Mouse (Mus musculus) heart, adult 9 months (tissue): ENCODE measurements around the gene Cryzl1.

Source experiments
- DNase-seq, 2 experiments: peaks; one replicate each; pipeline ENCODE4 v3.0.0; 2022; ENCODE audit warnings: low spot score in 2 of 2

Cryzl1 gene

DNA sequence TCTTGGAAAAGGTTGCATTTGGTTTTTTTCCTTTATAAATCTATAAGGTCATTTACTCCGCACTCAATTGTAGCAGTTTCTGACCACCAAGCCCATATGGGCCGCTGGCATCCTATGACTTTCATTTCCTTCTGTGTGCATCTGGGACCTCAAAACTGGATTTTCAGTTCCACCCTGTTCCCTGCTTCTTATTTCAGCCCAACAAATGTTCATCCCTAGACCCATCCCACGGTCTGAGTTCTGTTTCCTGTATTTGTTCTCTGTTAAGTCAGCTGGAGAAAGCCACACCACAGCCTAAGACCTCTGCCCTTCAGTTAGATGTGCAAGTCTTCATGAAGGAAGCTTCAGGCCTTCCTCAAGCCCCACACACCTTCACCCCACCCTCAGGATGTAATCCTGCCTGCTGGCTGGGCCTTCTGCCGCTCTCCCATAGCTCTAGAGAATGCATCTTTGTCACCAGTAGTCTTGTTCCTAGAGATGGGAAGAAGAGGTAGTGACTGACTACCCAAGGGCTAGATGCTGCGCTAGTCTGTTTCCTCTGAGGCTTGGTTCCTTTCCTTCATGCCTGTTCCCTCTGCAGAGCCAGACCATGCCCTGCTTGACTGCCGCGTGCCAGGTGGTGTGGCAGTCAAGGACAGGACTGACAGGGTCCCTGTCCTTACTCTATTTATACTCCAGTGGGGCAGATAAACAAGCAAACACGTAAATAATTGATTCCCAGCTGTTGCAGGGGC is 11.6 kb upstream of the Cryzl1 start:
- DNase-seq, result peak in 1 of 2 experiments; percentile 54

DNA sequence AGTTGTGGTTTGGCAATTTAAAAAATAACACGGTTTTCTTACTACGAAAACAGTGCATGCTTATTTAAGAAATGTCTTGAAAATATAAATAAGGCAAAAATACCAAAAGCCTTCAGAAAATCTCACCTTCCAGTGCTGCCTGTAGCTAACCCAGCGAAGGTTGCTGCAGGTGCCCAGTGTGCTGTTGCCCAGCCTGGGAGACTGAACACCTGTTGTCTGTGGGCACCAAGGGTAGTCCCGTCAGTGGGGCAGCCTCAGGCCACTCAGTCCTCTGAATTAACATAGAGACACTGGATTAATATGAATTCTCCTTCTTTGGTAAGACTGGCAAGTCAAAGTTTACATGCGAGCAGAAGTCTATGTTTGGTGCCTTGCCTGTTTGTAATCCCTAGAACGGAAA is 9.7 kb upstream of the Cryzl1 start:
- DNase-seq, result no peak

DNA sequence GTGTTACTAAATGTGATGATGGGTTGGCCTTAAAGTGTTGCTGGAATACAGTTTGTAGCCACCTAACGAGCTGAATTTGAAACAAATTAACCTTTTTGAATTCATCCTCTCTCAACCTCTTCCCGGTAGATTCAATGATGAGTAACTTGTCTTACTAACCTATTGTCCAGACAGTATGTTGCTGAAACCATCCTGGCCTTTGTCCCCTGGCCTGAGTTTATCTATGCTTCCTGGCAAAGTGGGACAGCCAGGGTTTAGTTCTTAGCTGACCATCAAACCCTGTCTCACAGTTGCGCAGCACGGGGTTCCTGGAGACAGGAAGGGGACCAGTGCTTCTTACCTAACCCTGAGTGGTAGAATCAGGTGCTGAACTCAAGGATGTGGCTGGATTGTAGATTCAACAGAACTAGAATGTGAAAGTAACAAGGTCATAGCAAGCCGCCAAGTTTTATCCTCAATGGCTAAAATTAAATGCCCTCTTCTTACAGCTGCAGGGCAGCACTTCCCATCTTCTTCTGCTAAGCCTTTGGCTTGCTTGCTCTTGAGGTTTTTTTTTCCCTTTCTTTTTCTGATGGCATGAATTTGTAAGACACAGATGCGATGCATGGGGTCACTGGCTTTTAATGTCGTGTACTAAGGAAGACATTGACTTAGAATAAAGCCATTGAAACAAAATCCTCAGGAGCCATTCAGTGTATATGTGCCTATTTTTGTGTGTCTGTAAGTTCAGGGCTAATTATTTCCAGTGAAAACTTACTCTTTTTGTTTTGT is 7.5 kb upstream of the Cryzl1 start:
- no peak for DNase-seq

DNA sequence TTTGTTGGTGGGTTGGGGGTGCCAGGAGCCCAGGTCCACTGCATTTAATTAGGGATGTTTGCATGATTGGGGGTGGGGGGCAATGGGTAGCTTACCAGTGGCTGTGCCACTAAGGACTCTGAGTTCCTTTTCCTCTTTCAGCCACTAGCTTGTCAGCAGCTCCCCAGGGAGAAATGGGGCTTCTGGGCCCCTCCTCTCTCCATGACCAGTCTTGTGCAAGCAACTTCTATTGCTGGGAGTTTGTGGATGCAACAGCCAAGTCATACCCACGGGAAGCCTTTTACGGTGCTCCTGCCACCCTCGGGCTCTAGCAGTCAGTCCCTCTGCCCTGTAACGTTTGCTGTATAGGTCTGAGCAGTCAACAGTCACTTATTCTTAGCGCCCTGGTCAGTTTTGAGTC is 6.0 kb upstream of the Cryzl1 start:
- DNase-seq, result peak; percentile 51 to 61

DNA sequence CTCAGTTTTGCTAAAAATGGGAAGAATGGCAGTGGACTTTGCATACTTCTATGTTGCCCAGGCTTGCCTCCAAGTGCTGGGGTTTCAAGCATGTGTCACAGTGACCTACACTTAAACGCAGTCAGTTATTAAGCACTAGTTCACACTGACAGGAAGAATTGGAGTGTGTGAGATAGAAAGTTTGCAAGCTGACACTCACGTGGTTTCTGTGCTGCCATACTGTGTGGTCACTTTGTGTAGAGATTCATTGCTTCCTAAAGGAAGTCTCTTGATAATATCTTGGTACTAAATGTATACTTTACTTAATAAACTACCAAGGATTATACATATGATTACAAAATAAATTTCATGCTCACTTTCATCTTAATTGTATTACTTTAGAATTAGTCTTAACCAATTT is 4.0 kb upstream of the Cryzl1 start:
- DNase-seq, result no peak

DNA sequence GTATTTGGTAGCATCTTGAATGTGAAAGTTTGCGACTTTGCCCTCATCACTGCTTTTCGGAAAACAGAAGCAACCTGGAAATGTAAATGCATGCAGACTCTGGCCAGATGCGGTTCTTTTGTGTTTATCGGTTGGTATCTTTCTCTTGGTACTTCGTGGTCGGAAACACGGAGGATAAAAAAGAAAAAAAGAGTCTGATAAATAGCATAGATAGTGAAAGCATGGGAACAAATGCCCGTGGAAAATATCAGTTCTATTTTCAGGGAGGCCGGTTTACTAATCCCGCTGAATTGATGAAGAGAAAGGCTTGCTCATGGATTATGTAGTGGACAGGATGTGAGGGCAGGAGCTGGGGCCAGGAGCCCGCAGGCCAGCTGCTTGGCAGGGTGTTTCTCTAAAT is 1.7 kb upstream of the Cryzl1 start:
- DNase-seq, result peak in 1 of 2 experiments; percentile 35

DNA sequence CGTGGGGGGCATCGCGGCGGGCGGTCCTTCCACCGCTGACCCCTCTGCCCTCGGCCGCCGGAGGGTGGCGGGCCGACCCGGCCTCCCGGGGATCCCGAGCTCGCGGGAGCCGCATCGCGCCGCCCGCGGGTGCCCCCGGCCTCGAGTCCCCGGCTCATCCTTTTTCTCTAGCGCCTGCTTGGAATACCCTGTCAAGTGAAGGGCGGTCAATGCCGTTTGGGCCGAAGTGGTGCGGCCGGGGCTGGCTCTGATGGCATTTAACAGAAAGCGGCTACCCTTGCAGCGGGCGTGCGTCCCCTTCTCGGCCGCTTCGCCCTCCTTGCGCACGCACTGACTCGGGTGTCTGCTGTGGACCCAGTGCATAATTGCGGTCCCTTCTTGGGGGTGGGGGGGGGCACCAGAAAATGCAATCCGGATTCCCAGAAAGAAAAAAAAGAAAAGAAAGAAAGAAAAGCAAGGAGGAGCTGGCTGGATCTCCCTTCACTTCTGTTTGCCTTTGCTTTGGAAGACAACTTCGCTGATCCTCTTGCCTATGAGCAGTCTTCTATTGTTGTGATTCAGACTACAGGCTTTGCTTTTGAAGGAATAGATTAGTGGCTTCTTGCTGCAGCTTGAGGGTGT is 1.2 kb upstream of the Cryzl1 start:
- DNase-seq, result peak in 1 of 2 experiments; percentile 32

DNA sequence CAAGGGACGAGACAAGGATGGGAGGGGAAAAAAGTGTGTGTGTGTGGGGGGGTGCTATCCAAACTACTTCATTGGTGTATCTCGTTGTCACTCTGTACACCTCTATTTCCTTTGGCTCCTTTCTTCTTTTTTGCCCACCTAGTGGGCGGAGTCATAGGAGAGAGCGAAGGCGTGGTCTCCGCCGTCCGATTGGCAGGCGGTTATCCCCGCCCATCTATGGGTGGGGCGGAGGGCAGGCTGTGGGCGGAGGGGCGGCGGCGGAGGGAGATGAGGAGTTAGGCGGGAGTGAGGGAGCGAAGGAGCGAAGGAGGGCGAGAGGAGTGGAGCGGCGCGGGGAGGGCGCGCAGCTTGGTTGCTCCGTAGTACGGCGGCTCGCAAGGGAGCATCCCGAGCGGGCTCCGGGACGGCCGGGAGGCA is 299 bp upstream of the Cryzl1 start, which contains the start of gene Itsn1:
Gene Itsn1 (plus strand): TSS at position 216 of the 417 bp plus-strand sequence.
- peak; percentile 97 to 98 for DNase-seq

DNA sequence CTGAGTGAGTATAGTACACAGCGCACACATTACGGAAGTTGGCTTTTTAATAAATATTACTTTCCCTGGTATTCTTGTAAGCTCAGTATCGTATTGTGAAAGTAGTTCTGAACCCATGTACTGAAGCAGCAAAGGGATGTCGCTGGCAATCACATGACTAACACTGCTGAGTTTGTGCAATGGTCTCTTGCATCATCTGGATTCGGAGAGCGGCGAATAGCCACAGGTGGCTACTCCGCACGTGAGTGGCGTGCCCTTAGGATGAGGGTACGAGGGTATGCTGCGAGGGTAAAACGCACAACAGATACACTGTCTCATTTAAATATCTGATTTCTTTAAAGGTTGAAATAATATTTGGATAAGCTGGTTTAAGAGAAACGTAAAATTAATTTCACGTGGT is 1.3 kb downstream of the Cryzl1 start:
- no peak for DNase-seq

DNA sequence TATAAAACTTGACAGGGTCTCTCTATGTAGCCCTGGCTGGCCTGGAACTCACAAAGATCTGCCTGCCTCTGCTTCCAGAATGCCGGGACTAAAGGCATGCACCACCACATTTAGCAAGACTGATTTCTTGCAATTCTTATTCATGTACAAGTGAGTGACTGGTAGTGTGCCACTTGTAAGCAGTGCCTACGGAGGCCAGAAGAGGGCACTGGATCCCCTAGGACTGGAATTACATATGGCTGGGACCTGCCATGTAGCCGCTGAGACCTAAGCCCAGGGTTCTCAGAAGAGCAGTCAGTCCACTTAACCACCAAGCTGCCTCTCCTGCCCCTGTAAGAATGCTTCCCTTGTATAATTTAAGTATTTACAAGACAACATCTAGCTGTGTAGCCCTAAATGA is 4.5 kb downstream of the Cryzl1 start:
- DNase-seq, result peak in 1 of 2 experiments; percentile 66

DNA sequence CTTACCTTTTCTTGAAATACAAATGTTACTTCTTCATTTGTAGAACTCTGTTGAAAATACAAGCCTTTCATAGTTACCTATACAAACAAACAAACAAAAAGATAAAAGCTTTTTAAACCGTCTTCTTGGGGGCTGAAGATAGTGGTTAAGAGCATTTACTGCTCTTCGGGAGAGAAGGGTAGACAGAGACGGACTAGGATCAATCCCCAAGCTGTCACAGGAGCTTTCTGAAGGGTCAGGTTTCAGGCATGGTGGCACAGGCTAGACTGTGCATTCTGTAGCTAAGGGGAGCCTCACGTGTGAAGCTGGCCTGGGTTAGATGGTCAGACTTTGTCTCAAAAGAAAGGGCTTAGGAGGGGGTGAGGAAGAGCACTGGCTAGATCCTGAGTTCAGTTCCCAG is 11.4 kb downstream of the Cryzl1 start:
- DNase-seq, result no peak

DNA sequence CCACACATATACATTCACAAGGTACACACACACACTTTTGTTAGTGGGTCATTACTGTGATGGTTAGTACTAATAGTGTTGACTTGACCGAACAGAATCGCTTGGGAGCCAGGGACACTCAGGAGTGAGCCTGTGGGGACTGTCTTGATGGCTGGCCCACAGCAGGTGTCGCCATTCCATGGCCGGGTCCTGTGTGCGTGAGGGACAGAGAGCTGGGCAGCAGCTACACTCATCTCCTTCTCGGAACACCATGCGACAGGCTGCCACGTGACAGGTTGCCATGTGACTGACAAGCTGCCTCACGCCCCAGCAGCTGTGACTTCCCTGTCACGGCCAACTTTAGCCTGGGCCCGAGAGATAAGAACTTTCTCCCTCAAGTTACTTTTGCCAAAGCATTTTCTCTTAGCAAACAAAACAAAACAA is 11.8 kb downstream of the Cryzl1 start:
- peak; percentile 64 to 70 for DNase-seq

DNA sequence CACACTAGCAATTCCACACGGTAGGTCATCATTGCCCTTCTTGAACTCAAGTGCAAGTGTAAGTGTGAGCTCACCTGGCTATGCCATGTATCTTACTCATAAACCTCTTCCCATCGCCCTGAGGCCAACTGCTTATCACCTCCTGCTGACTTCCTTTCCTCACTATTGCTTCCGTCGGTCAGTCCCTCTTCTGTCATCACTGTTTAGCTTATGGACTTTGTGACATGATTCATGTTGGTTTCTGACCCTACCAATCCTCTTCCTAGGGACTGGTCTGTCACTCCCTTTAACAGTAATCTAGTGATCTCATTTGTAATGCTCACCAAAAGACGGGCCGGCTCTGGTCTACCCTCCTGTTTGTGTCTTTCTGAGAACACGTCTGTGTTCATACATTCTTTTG is 18.5 kb downstream of the Cryzl1 start:
- no peak for DNase-seq

DNA sequence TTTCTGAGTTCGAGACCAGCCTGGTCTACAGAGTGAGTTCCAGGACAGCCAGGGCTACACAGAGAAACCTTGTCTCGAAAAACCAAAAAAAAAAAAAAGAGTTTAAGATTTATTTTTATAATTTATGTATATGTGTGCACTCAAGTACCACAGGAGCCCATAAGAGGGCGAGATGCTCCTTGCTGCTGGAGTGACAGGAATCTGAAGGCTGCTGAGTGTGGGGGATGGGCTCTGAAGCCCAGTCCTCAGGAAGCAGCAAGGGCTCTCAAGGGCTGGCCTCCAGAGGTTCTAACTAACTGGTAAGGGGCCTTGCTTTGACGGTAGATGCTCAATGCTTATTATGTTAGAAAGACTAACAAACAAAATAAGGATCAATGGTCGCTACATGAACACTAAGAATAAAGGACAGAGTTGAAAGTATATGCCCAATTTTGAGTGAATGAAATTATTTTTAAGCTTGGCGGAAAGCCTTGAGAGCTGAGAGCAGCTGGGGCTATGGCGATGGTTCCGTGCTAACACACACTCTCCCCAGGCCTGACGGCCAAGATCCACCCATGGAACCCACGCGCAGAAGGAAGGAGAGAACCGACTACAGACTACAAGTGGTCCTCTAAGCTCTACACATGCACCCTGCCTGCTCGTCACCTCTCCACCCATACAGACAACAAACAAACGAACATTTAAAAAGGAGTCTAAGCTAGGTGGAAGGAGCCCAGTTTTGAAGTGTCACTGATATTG is 24.0 kb downstream of the Cryzl1 start:
- no peak for DNase-seq

DNA sequence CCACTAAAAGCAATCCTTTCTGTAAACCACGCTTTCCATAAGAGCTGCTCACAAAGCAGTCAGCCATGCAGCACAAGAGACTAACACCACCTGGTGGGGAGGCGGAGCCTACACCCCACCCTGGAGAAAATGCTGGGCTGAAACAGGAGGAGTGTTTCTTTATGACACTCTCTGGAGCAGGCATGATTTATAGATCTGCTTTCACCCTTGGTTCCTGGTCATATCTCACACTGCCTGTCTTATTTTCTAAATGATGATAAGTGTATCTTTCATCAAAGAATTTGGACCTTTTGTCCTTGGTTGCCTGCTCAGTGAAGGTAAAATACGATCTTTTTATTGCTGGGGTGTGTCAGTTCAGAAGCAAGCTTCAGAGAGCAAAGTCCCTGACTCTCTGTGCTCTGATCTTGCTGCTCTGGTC is 26.0 kb downstream of the Cryzl1 start:
- DNase-seq, result no peak

DNA sequence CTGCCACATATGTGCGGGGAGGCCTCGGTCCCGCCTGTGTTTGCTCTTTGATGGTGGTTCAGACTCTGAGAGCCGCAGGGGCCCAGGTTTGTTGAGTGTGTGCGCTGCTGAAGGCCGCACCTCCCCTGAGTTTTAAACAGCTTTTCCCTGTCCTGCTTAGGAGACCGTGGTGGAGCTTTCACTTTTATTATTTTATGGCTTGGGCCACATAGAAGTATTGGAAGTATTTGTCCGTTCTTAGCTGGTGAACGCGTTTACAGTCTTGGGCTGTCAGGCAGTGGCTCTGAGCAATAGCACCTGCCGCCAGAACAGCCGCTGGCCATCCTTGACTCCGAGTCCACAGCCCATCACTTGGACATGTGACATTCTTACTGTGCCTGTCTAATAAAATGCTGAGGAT is 26.9 kb downstream of the Cryzl1 start:
- no peak for DNase-seq

DNA sequence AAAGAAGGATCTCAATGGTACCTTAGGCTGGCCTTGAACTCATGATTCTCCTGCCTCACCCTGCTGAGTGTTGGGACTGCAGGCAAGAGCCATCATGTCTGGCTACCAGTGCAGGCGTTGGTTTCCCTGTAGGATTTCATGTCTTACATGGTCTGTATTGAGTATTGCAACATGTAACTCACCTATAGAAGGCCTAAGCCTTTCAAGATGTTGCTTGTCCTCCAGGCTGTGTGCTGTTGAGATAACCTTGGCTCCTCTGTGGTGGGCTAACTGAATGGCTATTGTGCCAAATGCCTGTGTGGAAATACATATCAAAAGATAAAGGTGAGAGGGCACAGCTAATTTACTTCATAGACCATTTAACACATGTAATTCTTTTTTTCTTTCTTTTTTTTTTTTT is 29.8 kb downstream of the Cryzl1 start:
- DNase-seq, result no peak

DNA sequence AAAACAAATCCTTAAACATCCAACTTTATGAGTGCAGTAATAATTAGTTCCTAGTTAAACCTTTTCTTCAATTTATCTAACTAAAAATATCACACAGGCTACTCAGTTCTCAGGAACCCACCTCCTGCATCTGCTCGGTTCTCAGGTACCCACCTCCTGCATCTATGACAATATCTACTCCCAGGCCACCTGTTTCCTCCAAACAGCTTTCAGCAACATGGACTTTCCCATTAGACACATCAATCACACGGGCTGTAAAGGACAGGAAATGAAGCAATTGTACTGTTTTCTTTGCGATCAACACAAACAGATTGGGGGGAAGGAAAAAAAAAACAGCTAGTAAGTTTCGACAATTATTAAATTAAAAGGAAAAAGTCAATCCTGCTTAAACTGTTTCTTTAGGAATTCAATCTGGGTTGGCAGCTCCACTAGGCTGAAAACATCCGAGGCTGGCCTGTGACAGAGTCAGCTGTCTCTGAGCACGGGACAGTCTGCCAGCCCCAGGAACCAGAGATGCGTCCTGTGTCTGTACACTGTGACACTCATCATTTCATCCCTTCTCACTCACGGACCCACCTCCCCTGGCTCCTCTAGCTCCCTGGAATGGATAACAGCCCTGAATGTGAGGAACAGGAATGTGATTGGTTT is 33.5 kb downstream of the Cryzl1 start:
- no peak for DNase-seq

DNA sequence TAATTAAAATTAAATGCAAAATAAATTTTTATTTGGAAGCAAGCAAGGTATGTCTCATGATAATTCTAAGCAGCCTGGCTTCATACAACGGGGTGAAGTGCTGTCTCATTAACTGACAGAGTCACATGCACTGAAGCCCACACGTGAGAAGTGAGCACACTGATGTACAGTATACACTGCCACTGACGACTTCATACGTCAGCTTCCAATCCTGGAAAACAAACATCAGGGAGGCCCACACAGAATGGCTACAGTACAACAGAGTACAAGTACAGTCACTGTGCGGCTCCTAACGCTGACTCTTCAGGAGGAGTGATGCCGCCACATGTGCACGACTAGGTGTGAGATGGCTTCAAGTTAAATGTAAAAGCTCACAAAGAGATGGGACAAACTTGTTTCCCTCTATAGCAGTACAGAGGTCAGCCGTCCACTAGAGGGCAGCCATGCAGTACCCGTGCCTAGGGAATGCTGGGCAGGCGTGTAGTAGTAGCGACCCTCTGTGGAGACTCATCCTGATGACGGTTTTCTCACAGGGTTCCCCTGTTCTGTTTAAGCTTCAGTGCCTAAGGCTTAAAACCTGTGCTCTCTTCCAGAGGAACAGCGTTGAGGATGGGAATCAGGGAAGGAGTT is 34.2 kb downstream of the Cryzl1 start:
- DNase-seq, result peak; percentile 35 to 68

DNA sequence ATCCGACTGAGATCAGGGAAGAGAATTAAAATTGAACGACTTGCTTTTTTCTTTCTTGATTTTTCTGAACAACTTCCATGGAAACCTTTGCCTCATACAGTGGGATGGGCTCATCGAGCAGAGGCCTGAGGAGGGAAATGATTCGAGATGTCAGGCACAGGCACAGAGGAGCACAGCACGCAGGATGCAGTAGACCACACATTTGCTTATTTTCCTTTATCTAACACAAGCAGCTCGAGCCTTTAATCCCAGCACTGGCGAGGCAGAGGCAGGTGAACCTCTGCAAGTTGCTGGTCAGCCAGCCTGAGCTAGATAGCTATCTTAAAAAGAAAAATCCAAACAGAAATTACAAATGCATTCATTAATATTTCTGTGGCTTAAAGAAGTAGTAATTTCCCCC is 39.0 kb downstream of the Cryzl1 start:
- DNase-seq, result no peak
